Mouse (Mus musculus) hindbrain, embryonic 14.5 days (tissue): ENCODE results near the gene Ppt2. TPM values are rescaled to one million over a fixed set of nuclear protein-coding genes. Genes with fewer than 3 reads are reported as not detected.

Source experiments
- ATAC-seq: fragments of 200-750 bp; cut with Nextera tagmentation; 2 replicates; pipeline ENCODE4 v1.8.0; 2017; ENCODE audit warnings: moderate number of reproducible peaks, mild to moderate bottlenecking, moderate TSS enrichment, moderate library complexity; ENCODE audit not compliant: low FRiP score
- DNase-seq: peaks from one replicate; pipeline ENCODE4 v3.0.0-alpha.2; 2015; ENCODE audit warnings: low spot score
- H3K27ac ChIP-seq: fragments of 300-500 bp; sonication (generic); 2 replicates; pipeline ENCODE4 v1.5.1; 2014; ENCODE audit warnings: mild to moderate bottlenecking, moderate library complexity
- H3K27me3 ChIP-seq: fragments of 300-500 bp; sonication (generic); 2 replicates; pipeline ENCODE4 v1.6.1; 2014; ENCODE audit warnings: mild to moderate bottlenecking, low read length, mixed read lengths; ENCODE audit not compliant: control insufficient read depth, insufficient read depth
- H3K36me3 ChIP-seq: fragments of 300-500 bp; sonication (generic); replicated peaks from 2 replicates; pipeline ENCODE4 v1.6.1; 2014; ENCODE audit not compliant: control insufficient read depth, insufficient read depth
- H3K4me1 ChIP-seq: fragments of 300-500 bp; sonication (generic); replicated peaks from 2 replicates; pipeline ENCODE4 v1.6.1; 2014; ENCODE audit warnings: antibody characterized with exemption, low read length, mixed read lengths; ENCODE audit not compliant: control insufficient read depth, insufficient read depth
- H3K4me2 ChIP-seq: fragments of 300-500 bp; sonication (generic); replicated peaks from 2 replicates; pipeline ENCODE4 v1.6.1; 2014; ENCODE audit warnings: mild to moderate bottlenecking, moderate library complexity
- H3K4me3 ChIP-seq: fragments of 300-500 bp; sonication (generic); replicated peaks from 2 replicates; pipeline ENCODE4 v1.5.1; 2014; ENCODE audit warnings: mild to moderate bottlenecking, low read length
- H3K9ac ChIP-seq: fragments of 300-500 bp; sonication (generic); 2 replicates; pipeline ENCODE4 v1.6.1; 2014
- H3K9me3 ChIP-seq: fragments of 300-500 bp; sonication (generic); 2 replicates; pipeline ENCODE4 v1.6.1; 2016; ENCODE audit warnings: low read length; ENCODE audit not compliant: control insufficient read depth
- WGBS: fragments of 180-500 bp; shearing (Covaris S2); extraction: QIAGEN DNeasy Blood & Tissue Kit; methylation state at CpG from one replicate; pipeline ENCODE4 v1.1.7; 2014; 5-methylcytosine and 5-hydroxymethylcytosine counted together
- polyA plus RNA-seq: library from polyadenylated mRNA; unstranded; fragments of >200 nt; fragmentation: Nextera tagmentation; extraction: Ambion mirVana; gene quantifications from 2 replicates; pipeline ENCODE4 v1.2.1, GENCODE M21; 2014

Gene Ppt2
- polyA plus RNA-seq, 1 experiment from 2014 or later: 25.4 TPM

GRCm38 (mm10) chr17:34593752-34594525 lies 34.4 kb downstream of the Ppt2 start:
- Histone ChIP-seq H3K4me2 (peak overlapping the region; percentile 97), H3K36me3 (peaks cover 18% of the 10 kb centered on the region), H3K9ac (peak overlapping the region; percentile 91), H3K27ac (peak overlapping the region; percentile 95; the same call in 1 of the 2 replicates), H3K4me1 (peaks cover 46% of the 10 kb centered on the region), H3K9me3 (no peaks in the 10 kb centered on the region), H3K27me3 (no peaks in the 10 kb centered on the region), H3K4me3 (peak overlapping the region; percentile 72)
- WGBS: 40% methylated on average over 31 of the region's 34 CpGs
- DNase-seq: no peak
- ATAC-seq: peak; percentile 3; the same call in 1 of the 2 replicates

GRCm38 (mm10) chr17:34592581-34593549 lies 35.4 kb downstream of the Ppt2 start:
- ATAC-seq (no peak), DNase-seq (no peak)
- peaks cover 18% of the 10 kb centered on the region for H3K36me3 ChIP-seq
- peak overlapping the region; percentile 91 for H3K9ac ChIP-seq
- H3K27ac ChIP-seq: peak overlapping the region; percentile 95
- no peaks in the 10 kb centered on the region for H3K27me3 ChIP-seq
- peak overlapping the region; percentile 72 for H3K4me3 ChIP-seq
- H3K4me2 ChIP-seq: peak overlapping the region; percentile 97
- H3K9me3 ChIP-seq: no peaks in the 10 kb centered on the region
- under 1% methylated on average over 31 of the region's 32 CpGs for WGBS
- peaks cover 53% of the 10 kb centered on the region for H3K4me1 ChIP-seq

- peak overlapping the region; percentile 95 for H3K27ac ChIP-seq
- peaks cover 18% of the 10 kb centered on the region for H3K36me3 ChIP-seq
- no peaks in the 10 kb centered on the region for H3K27me3 ChIP-seq
- no peaks in the 10 kb centered on the region for H3K9me3 ChIP-seq
- ATAC-seq (peak; percentile 46), DNase-seq (peak; percentile 82)
- WGBS: 0% methylated on average over 30 of the region's 35 CpGs
- peaks cover 55% of the 10 kb centered on the region for H3K4me1 ChIP-seq
- H3K9ac ChIP-seq: peak overlapping the region; percentile 91
- peak overlapping the region; percentile 97 for H3K4me2 ChIP-seq
- peak overlapping the region; percentile 72 for H3K4me3 ChIP-seq
Observed at GRCm38 (mm10) chr17:34591994-34592375, 36.3 kb downstream of the Ppt2 start.

GRCm38 (mm10) chr17:34591029-34591993 lies 37.0 kb downstream of the Ppt2 start, which contains the start of gene Pbx2:
Gene Pbx2 (plus strand): TSS chr17:34591266.
- Histone ChIP-seq H3K27ac (peak within 1 kb of the TSS; percentile 95), H3K9ac (peak within 1 kb of the TSS; percentile 91), H3K27me3 (no peaks in the 10 kb centered on the region), H3K4me3 (peak within 1 kb of the TSS; percentile 72), H3K9me3 (no peaks in the 10 kb centered on the region), H3K36me3 (peaks cover 18% of the 10 kb centered on the region), H3K4me2 (peak within 1 kb of the TSS; percentile 97), H3K4me1 (peaks cover 57% of the 10 kb centered on the region)
- WGBS: 2% methylated on average over 19 of the region's 21 CpGs
- ATAC-seq (peak; percentile 0; the same call in 1 of the 2 replicates), DNase-seq (no peak)

GRCm38 (mm10) chr17:34590154-34590987 lies 37.9 kb downstream of the Ppt2 start:
- Histone ChIP-seq H3K9me3 (no peaks in the 10 kb centered on the region), H3K9ac (no peak overlapping the region; the same call in 1 of the 2 replicates), H3K36me3 (peaks cover 10% of the 10 kb centered on the region), H3K4me3 (no peak overlapping the region), H3K27me3 (no peaks in the 10 kb centered on the region), H3K27ac (peak overlapping the region; percentile 95; the same call in 1 of the 2 replicates), H3K4me1 (peaks cover 63% of the 10 kb centered on the region), H3K4me2 (peak overlapping the region; percentile 97; the same call in 1 of the 2 replicates)
- 63% methylated on average over 14 of the region's 15 CpGs for WGBS
- no peak for ATAC-seq
- DNase-seq: no peak

- peaks cover 60% of the 10 kb centered on the region for H3K4me1 ChIP-seq
Observed at GRCm38 (mm10) chr17:34589681-34590101, 38.6 kb downstream of the Ppt2 start, which contains the start of gene Gpsm3. Gene Gpsm3 (plus strand): TSS chr17:34589806.

GRCm38 (mm10) chr17:34589206-34589605 lies 39.1 kb downstream of the Ppt2 start:
- H3K27ac ChIP-seq: no peak overlapping the region
- 56% methylated on average over 7 of the region's 7 CpGs for WGBS
- H3K9ac ChIP-seq: no peak overlapping the region
- H3K4me3 ChIP-seq: no peak overlapping the region
- peaks cover 55% of the 10 kb centered on the region for H3K4me1 ChIP-seq
- DNase-seq (no peak), ATAC-seq (no peak)
- H3K27me3 ChIP-seq: no peaks in the 10 kb centered on the region
- no peaks in the 10 kb centered on the region for H3K9me3 ChIP-seq
- 0 out of 2 replicates have a peak overlapping the region, but pooled peaks have one; percentile 11 for H3K4me2 ChIP-seq
- H3K36me3 ChIP-seq: no peaks in the 10 kb centered on the region

More at GRCm38 (mm10) chr17:34589681-34590101, 38.6 kb downstream of the Ppt2 start, which contains the start of gene Gpsm3:
- no peaks in the 10 kb centered on the region for H3K9me3 ChIP-seq
- ATAC-seq (no peak), DNase-seq (no peak)
- H3K36me3 ChIP-seq: peaks cover 3% of the 10 kb centered on the region
- H3K4me2 ChIP-seq: peak within 1 kb of the TSS; percentile 98; the same call in 1 of the 2 replicates
- H3K27ac ChIP-seq: no peak within 1 kb of the TSS; the same call in 1 of the 2 replicates
- 27% methylated on average over 7 of the region's 7 CpGs for WGBS
- no peaks in the 10 kb centered on the region for H3K27me3 ChIP-seq
- no peak within 1 kb of the TSS for H3K9ac ChIP-seq
- H3K4me3 ChIP-seq: no peak within 1 kb of the TSS
